Mouse (Mus musculus): ENCODE data around the gene Lypd5. TPM values are rescaled to one million over a fixed set of nuclear protein-coding genes. Genes with fewer than 3 reads are reported as not detected.
A peak's percentile ranks its signal among the peaks of the same experiment; 100 is the strongest.
"Not testable (repeated sequence)": the region's sequence is repeated elsewhere in the genome, so short reads cannot be mapped to it uniquely, and the experiment has no call there.

Lypd5 gene
- total RNA-seq, 1 experiment from 2014 or later: not detected

DNA sequence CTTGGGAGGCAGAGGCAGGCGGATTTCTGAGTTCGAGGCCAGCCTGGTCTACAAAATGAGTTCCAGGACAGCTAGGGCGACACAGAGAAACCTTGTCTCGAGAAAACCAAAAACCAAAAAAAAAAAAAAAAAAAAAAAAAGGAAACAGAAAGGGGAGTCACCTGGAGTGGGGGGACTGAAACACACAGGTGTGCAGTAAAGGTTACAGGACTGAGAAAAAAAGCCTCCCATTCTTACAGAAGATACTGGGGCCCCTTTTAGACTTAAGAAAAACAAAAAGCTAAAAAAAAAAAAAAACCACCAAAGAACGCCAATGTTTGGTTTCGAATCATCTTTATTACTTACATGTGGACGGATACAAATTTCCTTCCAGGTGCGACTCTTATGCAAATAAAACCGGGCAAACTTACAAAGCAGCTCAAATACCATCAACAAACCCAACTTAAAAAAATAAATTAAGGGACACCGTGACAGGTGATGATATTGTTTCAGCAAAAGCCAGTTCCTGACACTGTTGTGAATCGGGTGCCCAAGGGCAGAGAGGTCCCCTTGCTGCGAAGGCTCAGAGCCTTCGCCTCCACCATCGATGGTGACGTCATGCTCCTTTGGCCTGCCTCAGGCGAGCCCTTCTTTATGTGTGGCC, 33.9 kb downstream of the Lypd5 start:
- DNase-seq: no peak

DNA sequence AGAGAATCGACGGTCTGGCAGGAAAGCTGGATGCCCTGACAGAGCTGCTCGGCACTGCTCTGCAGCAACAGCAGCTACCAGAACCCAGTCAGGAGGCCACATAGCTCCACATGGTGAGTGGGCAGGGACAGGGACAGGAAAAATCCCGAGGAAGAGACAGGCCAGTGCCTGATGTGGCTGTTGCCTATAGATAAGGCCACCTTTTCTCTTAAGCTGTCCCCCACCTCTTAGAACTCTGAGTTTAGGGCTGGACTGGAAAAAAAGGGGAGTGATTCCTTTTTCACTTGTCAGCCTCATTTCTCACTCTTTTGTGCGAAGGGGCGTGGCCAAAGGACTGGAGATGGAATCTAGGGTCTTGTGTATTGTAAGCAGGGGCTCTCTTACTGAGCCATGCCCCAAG, 35.1 kb downstream of the Lypd5 start:
- no peak for DNase-seq

DNA sequence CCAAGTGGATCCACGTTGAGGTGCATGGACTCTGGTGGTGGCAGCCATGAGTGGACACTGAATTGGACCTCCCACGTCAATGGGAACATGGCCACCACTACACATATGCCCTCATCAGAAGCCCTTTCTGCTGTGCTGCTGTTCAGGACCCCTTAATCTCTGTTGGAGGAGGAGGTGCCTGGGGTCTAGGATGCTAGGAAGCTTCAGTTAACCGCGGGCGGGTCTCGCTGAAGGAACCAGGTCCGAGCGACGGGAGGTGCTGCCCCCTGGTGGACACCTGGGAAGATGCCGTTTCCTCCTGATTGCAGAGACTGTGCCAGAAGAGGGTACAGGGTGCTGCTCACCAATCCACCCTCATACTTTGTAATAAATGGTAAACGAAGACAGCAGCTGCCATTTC, 35.8 kb downstream of the Lypd5 start:
- peak; percentile 85 for DNase-seq

DNA sequence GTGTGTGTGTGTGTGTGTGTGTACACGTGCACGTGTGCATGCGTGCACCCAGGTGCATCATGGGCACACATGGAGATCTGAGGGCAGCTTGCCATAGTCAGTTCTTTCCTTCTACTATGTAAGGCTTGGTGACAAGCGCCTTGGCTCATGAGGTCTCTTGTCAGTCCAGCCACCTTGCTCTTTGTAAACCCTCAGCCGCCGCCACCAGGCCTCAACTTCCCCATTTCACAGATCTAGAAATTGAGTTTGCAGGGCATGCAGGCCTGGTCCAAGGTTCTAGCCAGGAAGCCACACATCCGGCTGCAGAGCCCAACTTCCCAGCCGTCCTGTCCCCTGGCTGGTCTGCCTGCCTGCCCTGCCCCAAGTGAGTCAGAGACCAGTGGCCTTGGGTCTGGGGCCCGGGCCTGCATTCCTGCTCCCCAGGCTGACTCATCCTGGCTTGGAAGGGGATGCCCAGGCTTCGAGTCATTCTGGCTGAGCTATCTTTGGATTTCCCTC, 38.1 kb downstream of the Lypd5 start:
- peak; percentile 94 for DNase-seq

DNA sequence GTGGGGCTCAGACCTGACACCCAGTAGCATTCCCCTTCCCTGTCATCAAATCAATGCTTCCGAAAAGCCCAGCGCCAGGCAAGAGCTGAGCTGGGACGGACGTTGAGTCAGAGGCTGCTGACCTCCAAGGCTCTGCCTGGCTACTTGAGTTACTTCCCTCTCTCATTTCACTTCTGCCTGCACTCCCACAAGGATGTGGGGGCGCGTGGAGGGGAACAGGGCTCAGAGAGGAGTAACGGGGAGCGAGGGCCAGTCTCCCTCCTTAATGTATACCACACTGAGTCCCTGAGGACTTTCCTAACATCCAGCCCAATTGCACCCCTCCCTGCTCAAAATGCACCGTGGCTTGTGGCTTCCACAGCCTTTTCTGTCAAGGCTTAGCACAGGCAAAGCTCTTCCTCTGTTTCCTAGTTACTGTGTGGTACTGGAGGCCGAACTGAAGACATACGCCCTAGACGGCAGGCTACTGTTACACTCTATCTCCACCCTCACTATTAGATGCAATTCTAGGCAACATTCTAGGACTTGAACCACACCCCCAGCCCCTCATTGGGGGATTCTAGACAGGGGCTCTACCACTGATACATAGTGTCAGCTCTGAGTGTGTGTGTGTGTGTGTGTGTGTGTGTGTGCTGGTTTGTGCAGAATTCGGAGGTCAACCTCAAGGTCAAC, 40.7 kb downstream of the Lypd5 start:
- DNase-seq: peak; percentile 47

DNA sequence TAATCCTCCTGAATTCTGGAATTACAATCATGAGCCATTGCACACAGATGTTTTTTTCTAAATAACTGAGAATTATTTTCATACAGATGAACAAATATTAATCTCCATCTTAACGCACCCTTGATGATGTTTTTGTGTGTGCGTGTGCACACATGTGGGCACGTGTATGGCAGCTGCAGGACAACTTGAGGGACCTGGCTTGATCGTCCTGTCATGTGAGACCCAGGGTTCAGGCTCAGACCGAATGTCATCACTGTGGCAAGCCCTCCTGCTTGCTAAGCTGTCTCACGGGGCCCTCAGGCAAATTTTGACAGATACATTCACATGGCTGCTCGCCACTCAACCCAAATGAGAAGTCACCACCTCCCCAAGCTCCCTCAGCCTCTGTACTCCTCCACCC, 41.5 kb downstream of the Lypd5 start:
- no peak for DNase-seq

DNA sequence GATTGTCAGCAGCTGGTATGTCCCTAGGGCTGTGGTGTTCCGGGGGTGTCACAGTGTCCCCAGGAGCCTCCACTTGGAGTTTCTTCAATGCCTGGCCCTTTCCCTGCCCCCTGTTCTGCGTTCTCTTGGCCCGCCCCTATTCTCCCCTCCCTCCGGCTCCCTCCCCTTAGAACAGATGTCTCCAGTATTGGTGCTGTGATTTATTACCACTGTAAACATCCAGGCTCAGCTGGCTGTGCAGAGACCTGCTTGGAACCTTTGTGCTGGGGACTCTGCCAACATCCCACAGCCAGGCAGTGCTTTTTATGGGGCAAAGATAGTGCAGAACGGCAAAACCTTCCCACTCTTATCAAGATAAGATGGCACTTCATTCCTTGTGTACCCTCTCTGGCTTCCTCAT, 42.1 kb downstream of the Lypd5 start:
- peak; percentile 54 for DNase-seq

DNA sequence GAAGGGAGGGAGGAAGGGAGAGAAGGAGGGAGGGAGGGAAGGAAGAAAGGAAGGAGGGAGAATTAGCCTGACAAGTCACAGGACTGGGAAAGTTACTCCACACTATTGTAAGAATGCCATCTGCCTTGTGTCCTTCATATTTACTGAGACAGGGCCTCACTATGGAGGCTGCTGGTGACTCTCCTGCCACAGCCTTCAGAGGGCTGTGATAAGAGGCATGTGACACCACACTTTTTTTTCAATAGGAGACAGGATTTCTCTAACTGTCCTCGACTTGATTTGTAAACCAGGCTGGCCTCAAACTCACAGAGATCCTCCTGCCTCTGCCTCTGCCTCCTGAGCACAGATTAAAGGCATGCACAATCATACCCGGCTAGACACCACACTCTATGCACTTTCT, 42.7 kb downstream of the Lypd5 start:
- no peak for DNase-seq

DNA sequence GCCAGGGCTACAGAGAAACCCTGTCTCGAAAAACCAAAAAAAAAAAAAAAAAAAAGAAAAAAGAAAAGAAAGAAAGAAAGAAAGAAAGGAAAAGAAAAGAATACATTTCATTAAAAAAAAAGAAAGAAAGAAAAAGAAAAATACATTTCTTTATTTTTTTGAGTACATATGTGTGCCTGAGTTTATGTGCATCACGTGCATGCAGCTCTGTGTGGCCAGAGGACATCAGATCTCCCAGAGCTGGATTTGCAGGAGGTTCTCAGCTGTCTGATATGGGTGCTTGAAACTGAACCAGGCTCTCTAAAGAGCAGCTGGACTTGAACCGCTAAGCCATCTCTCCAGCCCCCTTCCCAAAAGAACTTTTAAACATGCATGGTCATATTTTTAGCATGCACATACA, 45.1 kb downstream of the Lypd5 start:
- no peak for DNase-seq

DNA sequence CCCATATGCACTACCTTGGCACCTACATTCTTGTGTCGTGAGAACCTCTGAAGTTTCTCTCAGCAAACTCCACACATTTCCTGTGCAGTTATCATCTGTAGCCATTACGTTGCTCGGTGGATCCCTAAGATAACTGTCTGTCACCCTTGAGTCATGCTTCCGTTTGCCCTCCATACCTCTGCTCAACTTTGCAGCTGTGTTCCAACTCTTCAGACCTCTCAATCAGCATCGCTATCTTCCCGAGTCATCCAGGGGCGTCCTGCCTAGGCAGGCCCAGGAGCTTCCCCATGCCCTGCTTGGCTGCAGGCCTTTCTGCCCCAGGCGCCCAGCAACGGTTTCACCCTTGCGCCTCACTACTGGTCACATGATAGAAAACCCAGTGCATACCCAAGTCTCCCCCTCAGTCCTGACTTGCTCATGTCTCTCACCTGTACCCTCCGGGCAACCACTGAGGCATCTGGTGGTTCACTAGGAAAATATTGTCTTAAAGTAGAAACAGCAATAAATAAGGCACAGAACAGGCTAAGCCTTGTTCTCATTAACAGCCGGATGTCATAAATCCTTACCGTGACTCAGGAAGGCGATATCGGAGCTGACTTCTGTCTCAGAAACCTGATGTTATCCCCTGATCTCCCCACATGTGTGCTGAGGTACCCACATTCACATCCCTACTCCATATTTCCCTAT, 45.6 kb downstream of the Lypd5 start:
- no peak for DNase-seq

DNA sequence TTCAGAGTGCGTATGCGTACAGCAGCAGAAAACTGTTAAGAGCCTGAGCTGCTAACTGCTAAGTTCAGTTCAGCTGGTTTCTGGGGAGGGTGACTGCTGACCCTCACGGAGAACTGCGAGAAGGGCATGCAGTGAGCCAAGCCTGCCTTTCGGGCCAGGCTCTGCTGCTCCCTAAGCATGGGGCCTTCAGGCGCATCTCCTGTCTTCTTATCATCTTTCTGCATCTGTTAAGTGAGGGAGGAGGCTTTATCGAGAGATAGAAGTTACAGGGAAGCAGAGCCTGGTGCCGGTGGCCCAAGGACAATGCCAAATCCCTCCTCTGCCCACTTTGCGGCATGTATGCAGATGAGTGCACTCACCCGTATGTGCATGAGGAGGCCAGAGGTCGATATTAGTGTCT, 47.8 kb downstream of the Lypd5 start:
- DNase-seq: no peak

DNA sequence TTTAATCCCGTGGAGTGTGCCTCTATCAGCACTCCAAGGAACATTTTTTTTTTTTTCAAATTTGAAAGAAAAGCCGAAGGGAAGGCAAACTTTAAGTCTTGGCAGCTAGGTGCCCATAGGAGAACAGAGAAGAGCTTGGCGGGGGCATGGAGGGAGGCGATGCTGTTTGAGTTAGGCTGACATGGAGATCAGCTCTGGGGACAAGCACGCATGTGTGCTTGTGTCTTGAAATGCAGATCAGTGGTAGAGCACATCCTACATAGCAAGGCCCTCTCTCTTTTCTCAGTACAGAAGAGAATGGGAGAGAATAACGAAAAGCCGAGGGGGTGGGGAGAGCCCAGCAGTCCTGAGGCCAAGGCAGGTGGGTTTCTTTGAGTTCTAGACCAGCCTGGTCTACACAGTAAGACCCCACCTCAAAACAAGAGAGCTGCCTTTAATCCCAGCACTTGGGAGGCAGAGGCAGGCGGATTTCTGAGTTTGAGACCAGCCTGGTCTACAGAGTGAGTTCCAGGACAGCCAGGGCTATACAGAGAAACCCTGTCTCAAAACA, 49.4 kb downstream of the Lypd5 start:
- no peak for DNase-seq

DNA sequence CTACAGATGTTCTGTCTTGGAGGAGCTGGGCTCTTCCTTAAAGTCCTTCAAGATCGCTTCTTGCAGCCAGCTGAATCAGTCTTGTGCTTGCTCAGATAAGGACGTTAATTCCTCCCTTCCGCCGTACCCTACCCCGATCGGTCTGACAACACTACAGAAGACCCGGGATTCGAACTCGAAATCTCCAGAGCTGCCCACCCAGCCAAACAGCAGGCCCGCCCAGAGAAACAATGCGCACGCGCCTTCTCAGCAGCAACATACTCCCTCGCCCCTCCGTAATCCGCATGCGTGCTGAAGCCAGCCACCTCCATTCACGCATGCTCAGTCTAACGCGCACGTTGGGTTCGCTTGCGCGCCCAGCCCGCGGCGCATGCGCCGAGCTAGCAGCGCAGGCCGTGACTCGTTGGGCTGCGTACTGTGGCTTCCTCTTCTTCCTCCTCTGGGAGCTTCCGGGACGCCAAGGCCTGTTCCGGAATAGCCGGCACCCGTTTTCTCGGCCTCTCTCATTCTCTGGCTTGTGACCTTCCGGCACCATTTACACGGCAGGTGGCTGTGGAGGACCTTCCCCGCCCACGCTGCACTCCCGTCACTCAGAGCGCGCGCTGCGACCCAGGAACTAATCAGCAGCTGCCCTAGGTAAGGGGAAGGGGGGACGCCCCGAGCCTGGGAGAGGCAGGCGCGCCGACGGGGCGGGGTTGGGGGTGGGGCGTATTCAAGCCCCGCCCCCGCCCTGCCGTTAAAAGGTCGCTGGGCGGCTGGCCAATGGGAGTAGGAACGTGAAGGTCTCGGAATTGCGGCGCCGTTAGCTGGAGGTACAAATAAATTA, 50.5 kb downstream of the Lypd5 start, which contains the start of gene Smg9:
Smg9 (plus strand) TSS at position 364 of the 826 bp plus-strand sequence.
- DNase-seq: peak; percentile 98

DNA sequence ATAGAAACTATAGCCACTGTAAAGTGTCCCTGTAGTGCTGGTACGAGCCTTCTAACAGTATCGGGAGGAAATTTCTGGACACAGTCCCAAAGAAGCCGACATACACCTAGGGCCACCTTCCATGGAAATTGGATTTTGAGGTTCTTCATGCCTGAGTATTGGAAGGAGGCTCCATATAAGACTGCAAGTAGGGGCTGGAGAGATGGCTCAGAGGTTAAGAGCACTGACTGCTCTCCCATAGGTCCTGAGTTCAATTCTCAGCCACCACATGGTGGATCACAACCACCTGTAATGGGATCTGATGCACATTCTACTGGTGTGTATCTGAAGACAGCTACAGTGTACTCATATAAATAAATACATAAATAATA, 51.1 kb downstream of the Lypd5 start:
- DNase-seq: no peak

DNA sequence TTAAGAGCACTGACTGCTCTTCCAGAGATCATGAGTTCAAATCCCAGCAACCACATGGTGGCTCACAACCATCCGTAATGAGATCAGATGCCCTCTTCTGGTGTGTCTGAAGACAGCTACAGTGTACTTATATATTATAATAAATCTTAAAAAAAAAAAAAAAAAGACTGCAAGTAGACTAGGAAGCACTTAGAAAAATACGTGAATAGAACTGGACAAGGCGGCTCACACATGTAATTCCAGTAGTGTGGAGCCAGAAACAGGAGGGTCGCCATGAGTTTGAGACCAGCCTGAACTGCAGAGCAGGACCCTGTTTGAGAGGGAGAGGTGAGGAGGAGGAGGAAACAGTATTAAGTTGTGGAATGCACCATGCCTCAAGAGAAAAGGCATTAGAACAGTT, 51.5 kb downstream of the Lypd5 start:
- not testable (repeated sequence) for DNase-seq

DNA sequence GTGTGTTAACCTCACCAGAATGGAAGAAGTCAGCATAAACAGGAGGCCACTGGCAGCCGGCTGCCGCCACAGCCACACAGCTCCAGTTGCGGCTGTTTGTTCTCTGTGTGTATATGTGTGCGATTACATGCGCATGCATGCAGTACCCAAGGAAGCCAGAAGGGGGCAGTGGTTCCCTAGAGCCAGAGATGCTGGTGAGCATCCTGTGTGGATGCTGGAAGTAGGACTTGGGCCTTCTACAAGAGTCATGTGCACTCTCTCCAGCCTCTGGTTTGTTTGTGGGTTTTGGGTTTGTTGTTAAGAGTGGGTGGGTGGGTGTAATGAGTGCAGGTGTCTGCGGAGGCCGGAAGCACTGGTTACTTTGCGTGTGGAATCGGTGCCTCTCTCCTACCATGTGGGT, 53.9 kb downstream of the Lypd5 start:
- no peak for DNase-seq

Small RNA genes within 50 kb of the gene (microRNA-seq; reads per million reads assigned to microRNA genes)
- gene Gm27592: 0 reads per million in 2 experiments

Other genes starting within 250 kb of the Lypd5 start
- gene Zfp112, start 236.9 kb upstream of the Lypd5 start, total RNA-seq (2021): 2.6 and 3.3 TPM in 2 replicates
- 7.3 and 9.2 TPM in 2 replicates for gene Zfp235, start 215.0 kb upstream of the Lypd5 start, total RNA-seq (2021)
- gene Zfp114, start 174.1 kb upstream of the Lypd5 start, total RNA-seq (2021): 0.30 and 0.79 TPM in 2 replicates
- 9.5 TPM in 2 replicates for gene Zfp111, start 137.8 kb upstream of the Lypd5 start, total RNA-seq (2021)
- 2.7 and 3.0 TPM in 2 replicates for gene Zfp109, start 111.6 kb upstream of the Lypd5 start, total RNA-seq (2021)
- 2.1 and 3.4 TPM in 2 replicates for gene Zfp108, start 94.4 kb upstream of the Lypd5 start, total RNA-seq (2021)
- gene Zfp93, start 78.8 kb upstream of the Lypd5 start, total RNA-seq (2021): 4.4 and 4.7 TPM in 2 replicates
- 6.5 and 11.4 TPM in 2 replicates for gene Zfp61, start 48.0 kb upstream of the Lypd5 start, total RNA-seq (2021)
- 3.8 and 5.4 TPM in 2 replicates for gene Zfp94, start 32.5 kb upstream of the Lypd5 start, total RNA-seq (2021)
- not detected in 2 replicates for gene Tescl, start 15.3 kb upstream of the Lypd5 start, total RNA-seq (2021)
- gene Kcnn4, start 21.1 kb downstream of the Lypd5 start, total RNA-seq (2021): 4.9 and 7.3 TPM in 2 replicates
- gene Smg9, start 50.4 kb downstream of the Lypd5 start, total RNA-seq (2021): 17.3 and 26.7 TPM in 2 replicates
- gene Irgc1, start 103.1 kb downstream of the Lypd5 start, total RNA-seq (2021): not detected in 2 replicates
- 5.2 and 7.9 TPM in 2 replicates for gene Plaur, start 113.3 kb downstream of the Lypd5 start, total RNA-seq (2021)
- 5.7 and 6.4 TPM in 2 replicates for gene Cadm4, start 132.8 kb downstream of the Lypd5 start, total RNA-seq (2021)
- 6.1 and 7.5 TPM in 2 replicates for gene Zfp428, start 157.8 kb downstream of the Lypd5 start, total RNA-seq (2021)
- gene AC161166.1, start 163.3 kb downstream of the Lypd5 start, total RNA-seq (2021): not detected in 2 replicates
- 18.9 and 20.4 TPM in 2 replicates for gene Irgq, start 181.5 kb downstream of the Lypd5 start, total RNA-seq (2021)
- not detected in 2 replicates for gene Pinlyp, start 196.9 kb downstream of the Lypd5 start, total RNA-seq (2021)
- 38.5 and 47.0 TPM in 2 replicates for gene Xrcc1, start 197.1 kb downstream of the Lypd5 start, total RNA-seq (2021)
- gene Ethe1, start 238.3 kb downstream of the Lypd5 start, total RNA-seq (2021): 21.3 and 24.9 TPM in 2 replicates
- 0.48 and 0.94 TPM in 2 replicates for gene Zfp575, start 238.4 kb downstream of the Lypd5 start, total RNA-seq (2021)

Measured in adrenal gland, postnatal 14 days (tissue).